Mouse (Mus musculus) kidney, postnatal 36 days (tissue): ENCODE data around the gene Fsip1.

Source experiments
- DNase-seq, 2 experiments: peaks; one replicate each; pipeline ENCODE4 v3.0.0; 2021 to 2022; ENCODE audit warnings: mixed read lengths in 2 of 2

The Fsip1 gene

GRCm38 (mm10) chr2:118084693-118085092 lies 172.1 kb downstream of the Fsip1 start:
- DNase-seq, result no peak

DNA sequence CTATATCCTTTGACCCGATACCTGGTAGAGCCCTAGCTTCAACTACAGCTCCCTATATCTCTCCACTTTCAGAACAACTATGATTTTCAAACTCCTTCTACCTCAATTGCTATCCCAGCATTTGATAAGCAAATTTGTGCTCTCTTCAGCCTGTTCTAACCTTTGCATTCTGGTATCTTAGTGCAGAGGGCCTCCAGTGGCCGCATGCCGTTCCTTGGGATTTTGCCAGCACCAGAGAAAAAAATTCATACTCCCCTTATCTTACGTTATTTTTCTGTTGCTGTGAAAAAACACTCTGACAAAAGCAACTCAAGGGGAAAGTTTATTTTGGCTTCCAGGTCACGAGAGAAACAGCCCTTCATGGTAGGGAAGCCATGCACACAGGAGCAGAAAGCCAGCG lies 173.1 kb downstream of the Fsip1 start:
- peak in 1 of 2 experiments; percentile 17 for DNase-seq

GRCm38 (mm10) chr2:118081581-118081980 lies 175.2 kb downstream of the Fsip1 start:
- DNase-seq, result no peak
